Mouse (Mus musculus) forebrain, embryonic 11.5 days (tissue): ENCODE measurements around the gene Ptprcap. TPM values are rescaled to one million over a fixed set of nuclear protein-coding genes. Genes with fewer than 3 reads are reported as not detected.

ENCODE experiments used
- polyA plus RNA-seq: library from polyadenylated mRNA; unstranded; fragments of >200 nt; fragmentation: Nextera tagmentation; extraction: Ambion mirVana; gene quantifications from 2 replicates; pipeline ENCODE4 v1.2.1, GENCODE M21; 2014

Ptprcap gene
- polyA plus RNA-seq, 1 experiment from 2014 or later: 0.96 TPM

Other genes with a start within 250 kb of the Ptprcap start
- gene Tcirg1, start 246.5 kb upstream of the Ptprcap start, polyA plus RNA-seq: 11.4 and 15.7 TPM in 2 replicates
- gene Ndufs8, start 240.8 kb upstream of the Ptprcap start, polyA plus RNA-seq: 189 and 206 TPM in 2 replicates
- 0.35 and 0.64 TPM in 2 replicates for gene Aldh3b1, start 223.8 kb upstream of the Ptprcap start, polyA plus RNA-seq
- gene Unc93b1, start 218.4 kb upstream of the Ptprcap start, polyA plus RNA-seq: 4.9 and 5.7 TPM in 2 replicates
- not detected in 2 replicates for gene Aldh3b3, start 195.0 kb upstream of the Ptprcap start, polyA plus RNA-seq
- 0.73 and 1.0 TPM in 2 replicates for gene Aldh3b2, start 181.3 kb upstream of the Ptprcap start, polyA plus RNA-seq
- gene Acy3, start 167.0 kb upstream of the Ptprcap start, polyA plus RNA-seq: 1.7 and 2.3 TPM in 2 replicates
- gene Tbx10, start 160.9 kb upstream of the Ptprcap start, polyA plus RNA-seq: not detected in 2 replicates
- gene Nudt8, start 153.0 kb upstream of the Ptprcap start, polyA plus RNA-seq: 21.2 and 21.9 TPM in 2 replicates
- gene Gm49405, start 153.0 kb upstream of the Ptprcap start, polyA plus RNA-seq: 3.0 TPM in 2 replicates
- 3.8 and 4.2 TPM in 2 replicates for gene Doc2g, start 150.3 kb upstream of the Ptprcap start, polyA plus RNA-seq
- gene Ndufv1, start 140.8 kb upstream of the Ptprcap start, polyA plus RNA-seq: 174 and 198 TPM in 2 replicates
- gene Gstp1, start 115.6 kb upstream of the Ptprcap start, polyA plus RNA-seq: 347 and 365 TPM in 2 replicates
- gene Gstp2, start 107.6 kb upstream of the Ptprcap start, polyA plus RNA-seq: 1.4 and 1.8 TPM in 2 replicates
- gene Gstp3, start 94.0 kb upstream of the Ptprcap start, polyA plus RNA-seq: not detected in 2 replicates
- gene Cabp2, start 72.0 kb upstream of the Ptprcap start, polyA plus RNA-seq: not detected in 2 replicates
- 73.6 and 83.9 TPM in 2 replicates for gene Cdk2ap2, start 56.4 kb upstream of the Ptprcap start, polyA plus RNA-seq
- gene Pitpnm1, start 53.6 kb upstream of the Ptprcap start, polyA plus RNA-seq: 13.9 and 18.0 TPM in 2 replicates
- 52.3 and 59.0 TPM in 2 replicates for gene Aip, start 27.7 kb upstream of the Ptprcap start, polyA plus RNA-seq
- gene Gpr152, start 13.8 kb upstream of the Ptprcap start, polyA plus RNA-seq: not detected in 2 replicates
- not detected in 2 replicates for gene Cabp4, start 9.6 kb upstream of the Ptprcap start, polyA plus RNA-seq
- 119 and 128 TPM in 2 replicates for gene Coro1b, start 5.0 kb upstream of the Ptprcap start, polyA plus RNA-seq
- gene Rps6kb2, start 9.8 kb downstream of the Ptprcap start, polyA plus RNA-seq: 50.1 and 55.8 TPM in 2 replicates
- gene Carns1, start 21.9 kb downstream of the Ptprcap start, polyA plus RNA-seq: 3.1 and 3.2 TPM in 2 replicates
- 0.43 and 1.3 TPM in 2 replicates for gene Tbc1d10c, start 37.7 kb downstream of the Ptprcap start, polyA plus RNA-seq
- 856 and 864 TPM in 2 replicates for gene Ppp1ca, start 38.5 kb downstream of the Ptprcap start, polyA plus RNA-seq
- 49.9 and 52.6 TPM in 2 replicates for gene Rad9a, start 48.1 kb downstream of the Ptprcap start, polyA plus RNA-seq
- 1.0 and 1.8 TPM in 2 replicates for gene Clcf1, start 60.6 kb downstream of the Ptprcap start, polyA plus RNA-seq
- gene AC109138.7, start 60.8 kb downstream of the Ptprcap start, polyA plus RNA-seq: not detected in 2 replicates
- 8.0 and 8.8 TPM in 2 replicates for gene Pold4, start 78.3 kb downstream of the Ptprcap start, polyA plus RNA-seq
- 3.3 and 4.2 TPM in 2 replicates for gene Ssh3, start 115.6 kb downstream of the Ptprcap start, polyA plus RNA-seq
- 9.5 and 12.1 TPM in 2 replicates for gene Ankrd13d, start 129.5 kb downstream of the Ptprcap start, polyA plus RNA-seq
- gene Grk2, start 152.6 kb downstream of the Ptprcap start, polyA plus RNA-seq: 18.1 and 19.7 TPM in 2 replicates
- 57.9 and 60.8 TPM in 2 replicates for gene Kdm2a, start 244.7 kb downstream of the Ptprcap start, polyA plus RNA-seq